Mouse (Mus musculus): ENCODE data around the gene Armc8. TPM values are rescaled to one million over a fixed set of nuclear protein-coding genes. Genes with fewer than 3 reads are reported as not detected.
A peak's percentile ranks its signal among the peaks of the same experiment; 100 is the strongest.

The Armc8 gene
- total and polyA plus RNA-seq, 2 experiments: 3.8 to 12.1 TPM

- Histone ChIP-seq H3K79me2 (ENCODE audit: control insufficient read depth, insufficient read depth, low read length) (no peaks in the 10 kb centered on the region), H3K4me1 (ENCODE audit: control insufficient read depth, insufficient read depth, low read length) (peaks cover 6% of the 10 kb centered on the region), H3K4me3 (ENCODE audit: insufficient read depth, low read depth, low read length) (peak overlapping the region; percentile 90), H3K36me3 (ENCODE audit: control insufficient read depth, insufficient read depth, low read length) (no peaks in the 10 kb centered on the region), H3K9ac (ENCODE audit: low read depth, low read length) (peak overlapping the region; percentile 93; the same call in 1 of the 2 replicates), H3K27me3 (ENCODE audit: control insufficient read depth, insufficient read depth, low read length) (no peaks in the 10 kb centered on the region), H3K27ac (replicated peaks; ENCODE audit: insufficient read depth, low read depth, low read length) (no peak overlapping the region)
- TF ChIP-seq POLR2A (IDR thresholded peaks at IDR 0.05; ENCODE audit: extremely low read depth, insufficient read depth, low read length) (no peak), CTCF (IDR thresholded peaks at IDR 0.05; ENCODE audit: low read depth, low read length) (no peak)
- WGBS: 39% methylated on average over 16 of the region's 16 CpGs
- DNase-seq (ENCODE audit: extremely low read depth, low read depth, low spot score): peak; percentile 30
Measured at GRCm38 (mm10) chr9:99435619-99436181, 133.0 kb downstream of the Armc8 start.

GRCm38 (mm10) chr9:99434892-99435618 lies 133.6 kb downstream of the Armc8 start:
- Histone ChIP-seq H3K27me3 (ENCODE audit: control insufficient read depth, insufficient read depth, low read length) (no peaks in the 10 kb centered on the region), H3K36me3 (ENCODE audit: control insufficient read depth, insufficient read depth, low read length) (no peaks in the 10 kb centered on the region), H3K9ac (ENCODE audit: low read depth, low read length) (no peak overlapping the region), H3K79me2 (ENCODE audit: control insufficient read depth, insufficient read depth, low read length) (no peaks in the 10 kb centered on the region), H3K4me3 (ENCODE audit: insufficient read depth, low read depth, low read length) (no peak overlapping the region), H3K4me1 (ENCODE audit: control insufficient read depth, insufficient read depth, low read length) (peaks cover 6% of the 10 kb centered on the region), H3K27ac (replicated peaks; ENCODE audit: insufficient read depth, low read depth, low read length) (no peak overlapping the region)
- TF ChIP-seq CTCF (IDR thresholded peaks at IDR 0.05; ENCODE audit: low read depth, low read length) (no peak), POLR2A (IDR thresholded peaks at IDR 0.05; ENCODE audit: extremely low read depth, insufficient read depth, low read length) (no peak)
- no peak for DNase-seq (ENCODE audit: extremely low read depth, low read depth, low spot score)
- 73% methylated on average over 14 of the region's 14 CpGs for WGBS

- H3K27ac ChIP-seq (replicated peaks; ENCODE audit: insufficient read depth, low read depth, low read length): no peak overlapping the region
- H3K4me1 ChIP-seq (ENCODE audit: control insufficient read depth, insufficient read depth, low read length): peaks cover 6% of the 10 kb centered on the region
- no peaks in the 10 kb centered on the region for H3K36me3 ChIP-seq (ENCODE audit: control insufficient read depth, insufficient read depth, low read length)
- TF ChIP-seq POLR2A (IDR thresholded peaks at IDR 0.05; ENCODE audit: extremely low read depth, insufficient read depth, low read length) (no peak), CTCF (IDR thresholded peaks at IDR 0.05; ENCODE audit: low read depth, low read length) (no peak)
- 88% methylated on average over 4 of the region's 4 CpGs for WGBS
- H3K79me2 ChIP-seq (ENCODE audit: control insufficient read depth, insufficient read depth, low read length): no peaks in the 10 kb centered on the region
- H3K27me3 ChIP-seq (ENCODE audit: control insufficient read depth, insufficient read depth, low read length): no peaks in the 10 kb centered on the region
- H3K9ac ChIP-seq (ENCODE audit: low read depth, low read length): no peak overlapping the region
- no peak for DNase-seq (ENCODE audit: extremely low read depth, low read depth, low spot score)
- H3K4me3 ChIP-seq (ENCODE audit: insufficient read depth, low read depth, low read length): no peak overlapping the region
Measured at GRCm38 (mm10) chr9:99432478-99432877, 136.2 kb downstream of the Armc8 start.

- no peak overlapping the region for H3K27ac ChIP-seq (replicated peaks; ENCODE audit: insufficient read depth, low read depth, low read length)
- H3K9ac ChIP-seq (ENCODE audit: low read depth, low read length): no peak overlapping the region
- DNase-seq (ENCODE audit: extremely low read depth, low read depth, low spot score): peak; percentile 45
- H3K4me3 ChIP-seq (ENCODE audit: insufficient read depth, low read depth, low read length): no peak overlapping the region
- TF ChIP-seq POLR2A (IDR thresholded peaks at IDR 0.05; ENCODE audit: extremely low read depth, insufficient read depth, low read length) (no peak), CTCF (IDR thresholded peaks at IDR 0.05; ENCODE audit: low read depth, low read length) (no peak)
- WGBS: 45% methylated on average over 6 of the region's 6 CpGs
- H3K36me3 ChIP-seq (ENCODE audit: control insufficient read depth, insufficient read depth, low read length): no peaks in the 10 kb centered on the region
- no peaks in the 10 kb centered on the region for H3K27me3 ChIP-seq (ENCODE audit: control insufficient read depth, insufficient read depth, low read length)
- H3K4me1 ChIP-seq (ENCODE audit: control insufficient read depth, insufficient read depth, low read length): peaks cover 4% of the 10 kb centered on the region
- no peaks in the 10 kb centered on the region for H3K79me2 ChIP-seq (ENCODE audit: control insufficient read depth, insufficient read depth, low read length)
Measured at GRCm38 (mm10) chr9:99431963-99432362, 136.7 kb downstream of the Armc8 start.

GRCm38 (mm10) chr9:99431346-99431745 lies 137.4 kb downstream of the Armc8 start:
- DNase-seq (ENCODE audit: extremely low read depth, low read depth, low spot score): no peak
- no peak overlapping the region for H3K27ac ChIP-seq (replicated peaks; ENCODE audit: insufficient read depth, low read depth, low read length)
- H3K9ac ChIP-seq (ENCODE audit: low read depth, low read length): no peak overlapping the region
- H3K4me3 ChIP-seq (ENCODE audit: insufficient read depth, low read depth, low read length): no peak overlapping the region
- no peaks in the 10 kb centered on the region for H3K36me3 ChIP-seq (ENCODE audit: control insufficient read depth, insufficient read depth, low read length)
- peaks cover 4% of the 10 kb centered on the region for H3K4me1 ChIP-seq (ENCODE audit: control insufficient read depth, insufficient read depth, low read length)
- TF ChIP-seq CTCF (IDR thresholded peaks at IDR 0.05; ENCODE audit: low read depth, low read length) (no peak), POLR2A (IDR thresholded peaks at IDR 0.05; ENCODE audit: extremely low read depth, insufficient read depth, low read length) (no peak)
- no peaks in the 10 kb centered on the region for H3K79me2 ChIP-seq (ENCODE audit: control insufficient read depth, insufficient read depth, low read length)
- no peaks in the 10 kb centered on the region for H3K27me3 ChIP-seq (ENCODE audit: control insufficient read depth, insufficient read depth, low read length)
- 90% methylated on average over 8 of the region's 8 CpGs for WGBS

GRCm38 (mm10) chr9:99430806-99431205 lies 137.9 kb downstream of the Armc8 start:
- Histone ChIP-seq H3K27ac (replicated peaks; ENCODE audit: insufficient read depth, low read depth, low read length) (no peak overlapping the region), H3K9ac (ENCODE audit: low read depth, low read length) (no peak overlapping the region), H3K36me3 (ENCODE audit: control insufficient read depth, insufficient read depth, low read length) (no peaks in the 10 kb centered on the region), H3K4me1 (ENCODE audit: control insufficient read depth, insufficient read depth, low read length) (peaks cover 2% of the 10 kb centered on the region), H3K4me3 (ENCODE audit: insufficient read depth, low read depth, low read length) (no peak overlapping the region), H3K79me2 (ENCODE audit: control insufficient read depth, insufficient read depth, low read length) (no peaks in the 10 kb centered on the region), H3K27me3 (ENCODE audit: control insufficient read depth, insufficient read depth, low read length) (no peaks in the 10 kb centered on the region)
- no peak for TF ChIP-seq POLR2A (IDR thresholded peaks at IDR 0.05; ENCODE audit: extremely low read depth, insufficient read depth, low read length)
- TF ChIP-seq CTCF (IDR thresholded peaks at IDR 0.05; ENCODE audit: low read depth, low read length): no peak
- DNase-seq (ENCODE audit: extremely low read depth, low read depth, low spot score): no peak
- 84% methylated on average over 6 of the region's 6 CpGs for WGBS

Data from liver, adult 2 months (tissue).